Mouse (Mus musculus): ENCODE data around the gene Gm17660. TPM values are rescaled to one million over a fixed set of nuclear protein-coding genes. Genes with fewer than 3 reads are reported as not detected.

Gm17660 gene
- polyA plus RNA-seq, 1 experiment from 2014 or later: 0.44 TPM

DNA sequence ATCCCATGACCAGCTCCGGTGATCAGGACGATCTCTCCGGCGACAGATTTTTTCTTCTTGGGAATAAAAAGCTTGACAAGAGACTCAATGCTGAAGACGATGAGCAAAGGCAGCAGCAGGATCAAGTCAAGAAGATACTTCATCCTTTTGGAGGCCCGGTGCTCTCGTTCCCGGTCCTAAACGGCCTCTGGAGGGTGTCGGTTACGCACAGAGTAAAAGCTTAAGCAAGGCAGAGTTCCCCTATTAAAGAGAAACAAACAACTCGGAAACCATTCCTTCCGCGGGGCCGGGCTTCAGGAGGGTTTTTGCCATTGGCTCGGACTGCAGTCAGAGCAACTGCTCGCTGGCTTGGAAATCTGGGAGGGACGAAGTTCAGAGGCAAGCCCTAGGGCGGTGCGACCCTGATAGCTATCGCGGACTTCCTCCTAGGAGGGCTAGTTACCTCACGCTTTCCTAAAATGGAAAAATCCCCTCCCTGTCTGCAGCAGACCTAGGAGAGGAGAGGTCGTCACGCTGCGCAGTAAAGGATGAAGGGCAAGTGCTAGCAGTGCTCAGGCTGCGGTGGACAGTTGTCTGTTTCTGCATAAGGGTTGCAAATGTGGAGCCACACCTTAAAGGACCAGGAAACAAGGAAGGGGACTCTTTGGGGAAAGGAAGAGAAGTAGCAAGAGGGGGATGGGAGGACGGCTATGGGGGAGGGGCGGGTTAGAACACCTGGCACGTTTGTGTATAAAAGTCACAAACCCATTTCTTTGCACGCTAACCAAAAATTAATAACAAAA, 55.6 kb downstream of the Gm17660 start, which contains the start of gene Hsd17b11:
Gene Hsd17b11, minus strand, starts transcription at position 323 of the 782 bp plus-strand sequence.
- H3K4me2 ChIP-seq (ENCODE audit: low read length): peak within 1 kb of the TSS; percentile 58
- H3K9ac ChIP-seq (ENCODE audit: low read length): peak within 1 kb of the TSS; percentile 60
- no peaks in the 10 kb centered on the region for H3K9me3 ChIP-seq (replicated peaks; ENCODE audit: control insufficient read depth, low read length)
- DNase-seq (ENCODE audit: low spot score): peak; percentile 67
- peak within 1 kb of the TSS; percentile 35 for H3K4me3 ChIP-seq (ENCODE audit: low read depth, low read length)
- H3K27ac ChIP-seq (ENCODE audit: low read depth, low read length): no peak within 1 kb of the TSS
- WGBS: 2% methylated on average over 31 of the region's 31 CpGs
- no peaks in the 10 kb centered on the region for H3K4me1 ChIP-seq (ENCODE audit: control insufficient read depth, insufficient read depth, low read length)
- H3K27me3 ChIP-seq (replicated peaks; ENCODE audit: control insufficient read depth, insufficient read depth, low read length): no peaks in the 10 kb centered on the region
- H3K36me3 ChIP-seq (ENCODE audit: control insufficient read depth, insufficient read depth, low read length): no peaks in the 10 kb centered on the region
- ATAC-seq: peak; percentile 78

Small RNA genes within 50 kb of the gene (microRNA-seq; reads per million reads assigned to microRNA genes)
- gene Mir5619: 2.1 reads per million, percentile 12 among the genes with 10 or more reads in this experiment

Other genes with a start within 250 kb of the Gm17660 start
- gene Klhl8, start 166.3 kb downstream of the Gm17660 start, polyA plus RNA-seq (2014; fragmentation: Nextera tagmentation; extraction: Ambion mirVana): 41.1 and 46.5 TPM in 2 replicates
- gene Hsd17b13, start 100.2 kb downstream of the Gm17660 start, polyA plus RNA-seq (2014; fragmentation: Nextera tagmentation; extraction: Ambion mirVana): not detected in 2 replicates
- gene Hsd17b11, start 55.7 kb downstream of the Gm17660 start, polyA plus RNA-seq (2014; fragmentation: Nextera tagmentation; extraction: Ambion mirVana): 1.6 and 2.0 TPM in 2 replicates
- 55.9 and 56.8 TPM in 2 replicates for gene Nudt9, start 31.3 kb downstream of the Gm17660 start, polyA plus RNA-seq (2014; fragmentation: Nextera tagmentation; extraction: Ambion mirVana)
- gene Sparcl1, start 36.1 kb upstream of the Gm17660 start, polyA plus RNA-seq (2014; fragmentation: Nextera tagmentation; extraction: Ambion mirVana): 70.4 and 93.1 TPM in 2 replicates
- gene Dspp, start 93.1 kb upstream of the Gm17660 start, polyA plus RNA-seq (2014; fragmentation: Nextera tagmentation; extraction: Ambion mirVana): not detected in 2 replicates
- gene Dmp1, start 125.0 kb upstream of the Gm17660 start, polyA plus RNA-seq (2014; fragmentation: Nextera tagmentation; extraction: Ambion mirVana): 0.36 and 0.54 TPM in 2 replicates
- 0.41 and 0.82 TPM in 2 replicates for gene Ibsp, start 221.6 kb upstream of the Gm17660 start, polyA plus RNA-seq (2014; fragmentation: Nextera tagmentation; extraction: Ambion mirVana)
- gene Mepe, start 247.7 kb upstream of the Gm17660 start, polyA plus RNA-seq (2014; fragmentation: Nextera tagmentation; extraction: Ambion mirVana): not detected in 2 replicates